Mouse (Mus musculus) v-Abl transformed pro-B cells (cell line): ENCODE data around the gene 4930469K13Rik.

Experiments used
- in situ Hi-C, 2 experiments: fragments of 400-800 bp; cut with MboI; formaldehyde crosslinking; loops; one replicate each; pipeline ENCODE4 v1.15.1; 2025; ENCODE audit not compliant: unreplicated experiment in 2 of 2

Gene 4930469K13Rik

GRCm38 (mm10) chr11:34046767-34047541 is 51.4 kb downstream of the 4930469K13Rik start, which contains the start of gene Lcp2:
Lcp2 (plus strand) TSS chr11:34046920.
- in situ Hi-C loops: loop anchor here in 1 of 2 experiments (25.0 kb wide), 1 partner anchor 765 kb away; no protein-coding TSS in a partner anchor

GRCm38 (mm10) chr11:34042808-34043207 is 55.5 kb downstream of the 4930469K13Rik start:
- in situ Hi-C loops: loop anchor here in 1 of 2 experiments (25.0 kb wide), 1 partner anchor 769 kb away; no protein-coding TSS in a partner anchor

DNA sequence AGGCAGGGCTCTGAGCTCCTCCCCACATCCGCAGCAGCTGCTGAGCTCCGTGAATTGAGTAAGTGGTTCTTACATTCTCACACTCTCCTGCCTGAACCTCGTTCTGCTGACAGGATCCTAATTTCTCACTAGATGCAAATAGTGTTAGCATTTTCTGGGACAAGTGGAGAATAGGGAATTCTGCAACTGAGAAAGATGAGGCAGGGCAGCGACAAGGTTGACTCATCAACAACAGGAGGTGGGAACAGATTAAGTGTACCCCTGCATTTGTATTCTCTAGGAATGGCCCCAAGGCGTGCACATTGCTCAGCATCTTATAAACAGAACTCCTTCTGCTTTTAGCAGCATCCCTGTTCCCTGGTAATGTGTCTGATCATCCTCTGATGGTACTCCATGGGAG is 58.3 kb downstream of the 4930469K13Rik start:
- in situ Hi-C loops: loop anchor here in 1 of 2 experiments (25.0 kb wide), 1 partner anchor 772 kb away; no protein-coding TSS in a partner anchor

DNA sequence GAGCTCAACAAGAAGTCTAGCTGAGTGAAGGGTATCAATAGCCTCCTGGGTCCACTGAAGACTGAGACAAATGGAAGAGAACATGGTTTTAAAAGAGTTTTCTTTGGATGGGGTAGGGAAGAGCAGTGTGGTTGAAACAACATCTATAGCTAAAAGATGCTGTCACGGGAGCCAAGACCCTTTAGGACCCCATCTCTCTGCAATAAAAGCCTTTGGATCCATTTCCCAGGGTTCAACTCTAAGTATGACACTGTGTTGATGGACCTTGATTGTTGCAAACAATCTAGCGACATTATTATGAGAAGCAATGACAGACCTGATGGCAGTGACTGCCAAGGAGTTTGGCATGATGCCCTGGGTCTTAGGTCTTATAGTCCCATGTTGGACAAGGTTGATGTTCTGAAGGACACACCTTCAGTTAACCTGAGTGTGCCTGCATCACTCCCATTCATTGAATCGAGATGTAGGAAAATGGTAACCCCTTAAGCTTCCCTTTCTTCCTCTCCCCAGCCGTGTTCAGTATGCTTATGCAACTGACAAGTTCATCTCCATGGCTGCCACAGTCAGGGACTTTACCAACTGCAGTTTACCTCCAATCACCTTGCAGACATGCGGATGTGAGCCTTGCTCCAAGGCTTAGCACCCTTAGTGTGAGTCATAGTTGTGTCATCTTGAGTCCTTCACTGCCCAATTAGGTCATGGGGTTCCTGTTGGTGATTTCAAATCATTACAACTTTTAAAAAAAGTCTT is 62.3 kb downstream of the 4930469K13Rik start:
- in situ Hi-C loops: loop anchor here in 1 of 2 experiments (25.0 kb wide), 1 partner anchor 776 kb away; no protein-coding TSS in a partner anchor

- in situ Hi-C loops: loop anchor here in 1 of 2 experiments (25.0 kb wide), 1 partner anchor 778 kb away; no protein-coding TSS in a partner anchor
Observed at GRCm38 (mm10) chr11:34034794-34035193, 63.6 kb downstream of the 4930469K13Rik start.

GRCm38 (mm10) chr11:34034008-34034505 is 64.3 kb downstream of the 4930469K13Rik start:
- in situ Hi-C loops: loop anchor here in 1 of 2 experiments (25.0 kb wide), 1 partner anchor 778 kb away; no protein-coding TSS in a partner anchor

GRCm38 (mm10) chr11:34031015-34031805 is 67.1 kb downstream of the 4930469K13Rik start:
- in situ Hi-C loops: loop anchor here in 1 of 2 experiments (25.0 kb wide), 1 partner anchor 781 kb away; no protein-coding TSS in a partner anchor

DNA sequence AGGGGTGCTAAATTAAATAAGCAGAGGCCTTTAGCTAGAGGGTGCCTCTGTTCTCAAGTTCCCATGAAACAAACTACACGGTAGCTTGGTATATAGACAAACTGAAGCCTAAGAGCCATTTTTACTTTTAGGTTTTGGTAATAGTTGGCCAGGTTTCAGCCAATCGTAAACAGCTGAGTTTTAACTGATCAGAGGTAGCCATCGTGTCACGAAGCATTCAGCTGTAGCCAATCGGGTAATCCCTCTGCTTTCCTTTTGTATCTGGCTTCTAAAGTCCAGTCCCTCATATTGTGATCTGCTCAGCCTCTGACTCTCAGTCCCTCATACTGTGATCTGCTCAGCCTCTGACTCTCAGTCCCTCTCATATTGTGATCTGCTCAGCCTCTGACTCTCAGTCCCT is 68.7 kb downstream of the 4930469K13Rik start:
- in situ Hi-C loops: loop anchor here in 1 of 2 experiments (25.0 kb wide), 1 partner anchor 783 kb away; no protein-coding TSS in a partner anchor

DNA sequence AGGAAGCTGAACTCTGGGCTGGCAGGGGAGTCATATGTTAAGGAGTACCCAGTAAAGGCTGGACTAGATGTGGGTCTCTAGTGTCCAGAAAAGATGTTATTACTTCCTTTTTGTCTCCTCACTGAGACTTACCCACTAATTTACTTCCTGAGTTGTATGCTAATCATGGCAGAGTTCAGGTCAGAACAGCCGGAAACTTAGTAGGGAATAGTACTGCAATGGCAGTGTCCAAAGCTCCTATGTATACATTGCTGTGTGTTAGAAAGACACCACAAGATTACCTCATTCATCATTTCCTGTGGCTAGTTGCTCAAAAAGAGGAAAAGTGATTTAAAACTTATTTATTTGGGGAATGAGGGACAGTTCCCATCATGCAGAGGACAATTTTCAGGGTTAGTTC is 73.3 kb downstream of the 4930469K13Rik start:
- in situ Hi-C loops: loop anchor here in 1 of 2 experiments (25.0 kb wide), 1 partner anchor 787 kb away; no protein-coding TSS in a partner anchor

GRCm38 (mm10) chr11:34012007-34012652 is 86.2 kb downstream of the 4930469K13Rik start:
- in situ Hi-C loops: loop anchor here in 1 of 2 experiments (25.0 kb wide), 1 partner anchor 800 kb away; no protein-coding TSS in a partner anchor

DNA sequence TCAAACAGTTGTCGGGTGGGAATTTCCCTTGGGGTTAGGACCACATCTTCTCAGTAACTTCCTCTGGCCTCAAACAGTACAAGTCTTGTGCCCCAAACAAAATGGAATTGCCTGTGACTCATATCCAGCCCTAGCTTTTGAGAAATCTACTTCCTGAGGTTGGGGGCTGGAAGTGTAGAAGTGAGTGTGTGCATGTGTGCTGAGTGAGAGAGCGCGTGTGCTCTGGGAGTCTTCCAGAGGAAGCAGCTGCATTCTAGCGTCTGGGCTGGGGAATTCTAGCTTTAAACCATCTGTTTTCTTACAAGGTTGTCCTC is 87.5 kb downstream of the 4930469K13Rik start:
- in situ Hi-C loops: loop anchor here in 1 of 2 experiments (25.0 kb wide), 1 partner anchor 801 kb away; no protein-coding TSS in a partner anchor

- in situ Hi-C loops: loop anchor here in 1 of 2 experiments (25.0 kb wide), 1 partner anchor 802 kb away; no protein-coding TSS in a partner anchor
Observed at GRCm38 (mm10) chr11:34010133-34010858, 88.1 kb downstream of the 4930469K13Rik start.

DNA sequence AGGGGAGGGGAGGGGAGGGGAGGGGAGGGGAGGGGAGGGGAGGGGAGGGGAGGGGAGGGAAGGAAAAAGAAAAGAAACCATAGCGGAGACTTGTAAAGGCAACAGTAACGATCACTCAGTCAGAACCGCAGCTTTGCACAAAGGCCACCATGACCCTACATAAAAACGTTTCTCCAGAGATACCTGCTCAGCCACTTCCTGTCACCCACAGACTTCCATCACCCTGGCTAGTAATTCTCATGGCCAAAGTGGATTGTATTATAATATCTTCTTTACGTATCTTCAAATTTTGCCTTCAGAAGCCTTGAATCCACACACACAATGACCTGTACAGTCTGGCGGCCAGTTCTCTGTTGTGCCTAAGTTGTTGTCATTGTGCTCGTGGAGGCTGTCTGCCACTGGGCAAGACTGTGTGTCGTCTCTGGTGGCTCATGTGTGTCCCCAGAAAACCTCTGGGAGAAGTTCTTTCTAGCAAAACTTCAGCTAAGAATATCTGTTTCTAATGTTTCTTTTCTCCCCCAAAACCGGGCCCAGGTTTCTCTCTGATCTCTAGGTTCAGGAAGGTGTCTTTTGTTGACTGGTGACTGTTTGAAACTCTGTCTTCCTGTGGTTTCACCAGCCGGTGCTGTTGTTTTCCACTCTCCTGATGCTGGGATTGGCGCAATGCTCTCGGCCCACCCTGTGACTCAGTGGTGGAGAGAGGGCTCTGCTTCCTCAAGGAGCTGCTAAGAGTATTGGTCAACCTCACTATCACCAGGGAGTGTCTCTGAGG is 88.9 kb downstream of the 4930469K13Rik start:
- in situ Hi-C loops: loop anchor here (10.0 to 25.0 kb wide), 4 partner anchors 55 to 803 kb away; no protein-coding TSS in a partner anchor

GRCm38 (mm10) chr11:34008702-34009101 is 89.7 kb downstream of the 4930469K13Rik start:
- in situ Hi-C loops: loop anchor here (10.0 to 25.0 kb wide), 4 partner anchors 56 to 804 kb away; no protein-coding TSS in a partner anchor

DNA sequence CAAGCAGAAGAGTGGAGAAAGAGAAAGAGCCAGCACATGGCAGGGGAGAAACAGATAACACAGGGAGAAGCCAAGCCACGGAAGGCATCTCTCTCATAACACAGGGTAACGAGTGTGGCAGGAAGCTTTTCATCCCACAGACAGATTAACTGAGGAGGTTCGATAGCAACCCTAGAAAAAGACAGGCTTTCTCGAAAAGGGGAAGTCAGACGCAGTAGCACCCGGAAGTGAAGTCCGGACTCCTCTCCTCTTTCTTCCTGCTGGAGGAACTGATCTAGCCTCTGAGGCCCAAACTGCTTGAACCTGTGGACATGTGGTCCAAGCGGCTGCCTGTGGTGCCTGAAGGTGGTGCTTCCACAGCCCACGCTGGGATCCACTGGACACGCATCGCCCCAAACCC is 90.1 kb downstream of the 4930469K13Rik start:
- in situ Hi-C loops: loop anchor here (10.0 to 25.0 kb wide), 4 partner anchors 57 to 804 kb away; no protein-coding TSS in a partner anchor

DNA sequence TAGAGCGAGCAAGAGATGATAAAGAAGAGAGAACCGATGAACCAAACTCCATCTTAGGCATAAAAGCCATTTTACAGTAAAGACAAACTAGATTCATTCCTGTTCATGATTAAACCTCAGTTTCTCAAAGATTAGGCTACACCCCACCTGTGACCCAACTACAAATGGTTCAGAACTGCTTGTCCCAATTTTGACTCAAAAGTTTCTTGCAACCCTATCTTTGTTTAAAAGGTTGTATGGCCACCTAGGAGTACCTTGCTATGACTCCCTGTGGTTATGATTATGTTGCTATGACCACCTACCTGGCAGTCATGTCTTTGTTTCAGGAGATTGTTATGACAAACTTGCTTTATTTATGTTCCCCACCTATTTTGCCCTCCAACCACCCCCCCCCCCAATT is 90.7 kb downstream of the 4930469K13Rik start:
- in situ Hi-C loops: loop anchor here (10.0 to 25.0 kb wide), 4 partner anchors 57 to 805 kb away; no protein-coding TSS in a partner anchor

DNA sequence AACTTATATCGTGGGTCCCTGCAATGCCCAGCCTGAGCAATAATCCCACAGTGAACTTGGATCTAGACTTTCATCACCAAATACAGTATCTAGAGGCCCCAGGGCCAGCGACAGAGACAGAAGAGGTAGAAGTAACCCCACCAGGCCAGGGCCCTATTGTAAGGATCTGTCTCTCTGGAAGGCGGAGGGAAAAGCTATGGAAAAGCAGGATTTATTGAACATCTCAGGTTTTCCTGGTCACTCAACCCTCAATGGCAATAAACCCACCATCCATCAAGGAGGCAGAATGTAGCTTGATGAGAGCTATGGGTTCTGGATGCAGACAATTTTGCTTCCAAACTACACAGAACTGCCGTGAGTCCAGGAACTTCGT is 95.8 kb downstream of the 4930469K13Rik start:
- in situ Hi-C loops: loop anchor here (10.0 to 25.0 kb wide), 4 partner anchors 62 to 810 kb away; no protein-coding TSS in a partner anchor
